Mouse (Mus musculus) hindbrain, embryonic 14.5 days (tissue): ENCODE results near the gene Catsperz. TPM values are rescaled to one million over a fixed set of nuclear protein-coding genes. Genes with fewer than 3 reads are reported as not detected.

Experiments used
- ATAC-seq: fragments of 200-750 bp; cut with Nextera tagmentation; 2 replicates; pipeline ENCODE4 v1.8.0; 2017; ENCODE audit warnings: moderate number of reproducible peaks, mild to moderate bottlenecking, moderate TSS enrichment, moderate library complexity; ENCODE audit not compliant: low FRiP score
- DNase-seq: peaks from one replicate; pipeline ENCODE4 v3.0.0-alpha.2; 2015; ENCODE audit warnings: low spot score
- H3K27ac ChIP-seq: fragments of 300-500 bp; sonication (generic); 2 replicates; pipeline ENCODE4 v1.5.1; 2014; ENCODE audit warnings: mild to moderate bottlenecking, moderate library complexity
- H3K27me3 ChIP-seq: fragments of 300-500 bp; sonication (generic); 2 replicates; pipeline ENCODE4 v1.6.1; 2014; ENCODE audit warnings: mild to moderate bottlenecking, low read length, mixed read lengths; ENCODE audit not compliant: control insufficient read depth, insufficient read depth
- H3K36me3 ChIP-seq: fragments of 300-500 bp; sonication (generic); replicated peaks from 2 replicates; pipeline ENCODE4 v1.6.1; 2014; ENCODE audit not compliant: control insufficient read depth, insufficient read depth
- H3K4me1 ChIP-seq: fragments of 300-500 bp; sonication (generic); replicated peaks from 2 replicates; pipeline ENCODE4 v1.6.1; 2014; ENCODE audit warnings: antibody characterized with exemption, low read length, mixed read lengths; ENCODE audit not compliant: control insufficient read depth, insufficient read depth
- H3K4me2 ChIP-seq: fragments of 300-500 bp; sonication (generic); replicated peaks from 2 replicates; pipeline ENCODE4 v1.6.1; 2014; ENCODE audit warnings: mild to moderate bottlenecking, moderate library complexity
- H3K4me3 ChIP-seq: fragments of 300-500 bp; sonication (generic); replicated peaks from 2 replicates; pipeline ENCODE4 v1.5.1; 2014; ENCODE audit warnings: mild to moderate bottlenecking, low read length
- H3K9ac ChIP-seq: fragments of 300-500 bp; sonication (generic); 2 replicates; pipeline ENCODE4 v1.6.1; 2014
- H3K9me3 ChIP-seq: fragments of 300-500 bp; sonication (generic); 2 replicates; pipeline ENCODE4 v1.6.1; 2016; ENCODE audit warnings: low read length; ENCODE audit not compliant: control insufficient read depth
- WGBS: fragments of 180-500 bp; shearing (Covaris S2); extraction: QIAGEN DNeasy Blood & Tissue Kit; methylation state at CpG from one replicate; pipeline ENCODE4 v1.1.7; 2014; 5-methylcytosine and 5-hydroxymethylcytosine counted together
- polyA plus RNA-seq: library from polyadenylated mRNA; unstranded; fragments of >200 nt; fragmentation: Nextera tagmentation; extraction: Ambion mirVana; gene quantifications from 2 replicates; pipeline ENCODE4 v1.2.1, GENCODE M21; 2014

Gene Catsperz
- polyA plus RNA-seq, 1 experiment from 2014 or later, result 1.7 TPM

DNA sequence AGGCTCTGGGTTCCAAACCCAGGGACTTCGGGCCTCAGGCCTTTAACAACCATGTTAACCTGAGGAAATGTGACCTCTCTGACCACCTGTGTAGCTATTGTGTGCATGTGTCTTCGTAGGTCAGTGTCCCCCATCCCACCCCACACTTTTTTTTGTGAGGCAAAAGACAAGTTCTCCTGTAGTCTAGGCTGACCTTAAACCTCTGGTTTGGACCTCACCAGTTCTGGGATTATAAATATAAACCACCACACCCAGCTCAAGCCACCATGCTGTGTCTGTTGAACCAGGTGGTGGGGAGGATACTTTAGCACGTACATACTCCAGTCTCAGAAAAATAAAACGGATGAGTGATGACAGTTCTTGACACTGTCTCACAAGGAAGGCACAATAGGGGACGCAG, 24.8 kb upstream of the Catsperz start:
- peaks cover 19% of the 10 kb centered on the region for H3K4me1 ChIP-seq
- H3K36me3 ChIP-seq, result peaks cover 16% of the 10 kb centered on the region
- no peaks in the 10 kb centered on the region for H3K27me3 ChIP-seq
- 43% methylated on average over 5 of the region's 5 CpGs for WGBS
- H3K27ac ChIP-seq, result peak overlapping the region; percentile 90; the same call in 1 of the 2 replicates
- H3K9ac ChIP-seq, result peak overlapping the region; percentile 63
- H3K4me3 ChIP-seq, result peak overlapping the region; percentile 47
- DNase-seq (no peak), ATAC-seq (no peak)
- peak overlapping the region; percentile 93 for H3K4me2 ChIP-seq
- H3K9me3 ChIP-seq, result no peaks in the 10 kb centered on the region

DNA sequence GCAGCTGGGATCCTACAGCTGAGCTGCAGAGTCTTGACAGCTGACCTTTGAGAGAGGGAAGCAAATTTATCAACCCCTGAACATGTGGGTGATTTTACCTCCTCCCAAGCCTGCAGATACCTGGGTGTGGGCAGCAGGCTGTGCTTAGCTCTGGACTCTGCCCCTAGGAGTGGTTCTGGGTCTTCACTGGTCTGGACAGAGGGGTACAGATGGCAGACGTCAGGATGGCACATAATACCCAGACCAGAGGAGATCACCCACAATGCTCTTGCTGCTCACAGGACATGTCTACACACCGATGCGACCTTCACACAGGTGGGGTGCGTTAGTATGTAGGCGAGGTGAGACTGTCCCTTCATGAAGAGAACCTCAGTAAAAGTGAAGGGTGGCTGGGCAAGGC, 24.4 kb upstream of the Catsperz start:
- Histone ChIP-seq H3K9me3 (no peaks in the 10 kb centered on the region), H3K9ac (peak overlapping the region; percentile 63; the same call in 1 of the 2 replicates), H3K4me3 (no peak overlapping the region), H3K27ac (no peak overlapping the region), H3K4me1 (peaks cover 19% of the 10 kb centered on the region), H3K36me3 (peaks cover 17% of the 10 kb centered on the region), H3K4me2 (peak overlapping the region; percentile 93), H3K27me3 (no peaks in the 10 kb centered on the region)
- DNase-seq (no peak), ATAC-seq (no peak)
- WGBS, result 88% methylated on average over 5 of the region's 5 CpGs

DNA sequence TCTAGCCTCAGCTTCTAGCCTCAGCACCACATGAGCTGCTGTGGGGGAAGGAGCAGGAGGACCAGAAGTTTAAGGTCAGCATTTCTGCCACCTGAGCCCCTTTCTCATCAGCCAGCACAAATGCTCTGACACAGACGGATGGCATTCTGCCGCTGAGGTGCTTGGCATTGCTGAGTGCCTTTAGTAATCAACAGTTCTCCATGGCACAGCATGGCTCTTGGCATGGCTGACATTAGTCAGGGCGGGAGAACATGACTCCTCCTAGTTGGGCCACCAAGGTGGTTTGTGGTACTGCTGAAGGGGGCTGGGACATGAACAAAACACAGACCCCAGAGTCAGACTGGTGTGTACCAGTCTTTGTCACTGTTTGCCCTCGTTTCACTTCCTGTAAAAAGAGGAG, 23.0 kb upstream of the Catsperz start:
- Histone ChIP-seq H3K9me3 (no peaks in the 10 kb centered on the region), H3K4me1 (peaks cover 20% of the 10 kb centered on the region), H3K9ac (no peak overlapping the region), H3K4me3 (no peak overlapping the region), H3K27ac (no peak overlapping the region), H3K27me3 (no peaks in the 10 kb centered on the region), H3K36me3 (peaks cover 18% of the 10 kb centered on the region), H3K4me2 (no peak overlapping the region)
- 65% methylated on average over 4 of the region's 4 CpGs for WGBS
- ATAC-seq (no peak), DNase-seq (no peak)

DNA sequence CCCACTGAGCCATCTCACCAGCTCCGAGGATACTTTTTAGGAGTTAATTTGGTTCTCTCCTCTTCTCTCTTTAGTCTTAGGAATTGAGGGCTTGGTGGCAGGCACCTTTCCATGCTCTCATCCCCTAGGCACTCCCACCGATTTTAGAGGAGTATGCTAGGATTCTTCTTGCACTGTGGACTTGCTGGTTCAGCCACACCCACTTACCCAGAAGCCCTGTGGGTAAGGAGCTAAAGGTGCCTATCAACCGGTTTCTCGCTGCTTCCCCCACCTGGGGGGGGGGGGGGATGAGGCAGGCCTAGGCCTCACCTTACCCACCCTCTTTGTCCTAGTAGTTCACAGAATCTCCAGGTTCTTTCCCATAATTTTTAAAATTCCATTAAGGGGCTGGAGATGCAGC, 22.6 kb upstream of the Catsperz start:
- Histone ChIP-seq H3K4me3 (no peak overlapping the region), H3K27ac (no peak overlapping the region), H3K36me3 (peaks cover 18% of the 10 kb centered on the region), H3K9ac (no peak overlapping the region), H3K9me3 (no peaks in the 10 kb centered on the region), H3K4me1 (peaks cover 22% of the 10 kb centered on the region), H3K4me2 (no peak overlapping the region), H3K27me3 (no peaks in the 10 kb centered on the region)
- DNase-seq, result no peak
- 56% methylated on average over 4 of the region's 4 CpGs for WGBS
- ATAC-seq, result no peak

DNA sequence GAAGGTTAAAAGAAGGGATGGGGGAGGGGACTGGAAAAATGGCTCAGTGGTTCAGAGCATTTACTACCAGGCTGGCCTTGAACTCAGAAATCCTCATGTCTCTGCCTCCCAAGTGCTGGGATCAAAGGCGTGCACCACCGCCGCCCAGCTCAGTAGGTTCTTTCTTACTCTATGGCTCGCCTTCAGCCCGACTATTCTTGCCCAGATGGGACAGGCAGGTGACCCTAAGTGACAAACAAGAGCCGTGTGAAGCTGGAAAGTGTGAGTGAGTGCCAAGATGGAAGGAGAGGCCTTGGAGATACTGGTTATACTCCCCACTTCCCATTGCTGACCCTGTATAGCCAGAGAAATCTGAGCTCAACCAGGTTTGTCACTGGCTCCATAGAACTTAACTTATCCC, 18.5 kb upstream of the Catsperz start:
- Histone ChIP-seq H3K36me3 (peaks cover 21% of the 10 kb centered on the region), H3K4me1 (peaks cover 31% of the 10 kb centered on the region), H3K27ac (no peak overlapping the region), H3K4me2 (no peak overlapping the region), H3K27me3 (no peaks in the 10 kb centered on the region), H3K9ac (no peak overlapping the region), H3K9me3 (no peaks in the 10 kb centered on the region), H3K4me3 (no peak overlapping the region)
- no peak for DNase-seq
- 93% methylated on average over 6 of the region's 6 CpGs for WGBS
- ATAC-seq, result no peak

DNA sequence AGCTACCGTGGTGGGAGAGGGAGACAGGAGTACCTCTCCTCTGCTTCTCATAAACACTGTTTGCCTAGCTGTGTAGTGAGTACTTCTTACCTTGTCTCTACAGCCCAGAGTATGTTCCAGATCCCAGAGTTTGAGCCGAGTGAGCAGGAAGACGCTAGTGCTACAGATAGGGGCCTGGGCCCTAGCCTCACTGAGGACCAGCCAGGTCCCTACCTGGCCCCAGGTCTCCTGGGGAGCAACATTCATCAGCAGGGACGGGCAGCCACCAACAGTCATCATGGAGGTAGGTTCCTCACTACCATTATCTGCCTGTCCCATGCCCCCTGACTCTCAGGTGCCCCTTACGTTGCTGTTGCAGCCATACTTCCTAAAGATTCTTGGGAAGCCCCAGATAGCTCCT, 17.6 kb upstream of the Catsperz start:
- ATAC-seq (no peak), DNase-seq (no peak)
- no peaks in the 10 kb centered on the region for H3K27me3 ChIP-seq
- H3K4me3 ChIP-seq, result peak overlapping the region; percentile 58
- H3K4me2 ChIP-seq, result peak overlapping the region; percentile 100
- H3K4me1 ChIP-seq, result peaks cover 32% of the 10 kb centered on the region
- peaks cover 25% of the 10 kb centered on the region for H3K36me3 ChIP-seq
- H3K9me3 ChIP-seq, result no peaks in the 10 kb centered on the region
- WGBS, result 24% methylated on average over 5 of the region's 5 CpGs
- H3K27ac ChIP-seq, result peak overlapping the region; percentile 90
- peak overlapping the region; percentile 83 for H3K9ac ChIP-seq

DNA sequence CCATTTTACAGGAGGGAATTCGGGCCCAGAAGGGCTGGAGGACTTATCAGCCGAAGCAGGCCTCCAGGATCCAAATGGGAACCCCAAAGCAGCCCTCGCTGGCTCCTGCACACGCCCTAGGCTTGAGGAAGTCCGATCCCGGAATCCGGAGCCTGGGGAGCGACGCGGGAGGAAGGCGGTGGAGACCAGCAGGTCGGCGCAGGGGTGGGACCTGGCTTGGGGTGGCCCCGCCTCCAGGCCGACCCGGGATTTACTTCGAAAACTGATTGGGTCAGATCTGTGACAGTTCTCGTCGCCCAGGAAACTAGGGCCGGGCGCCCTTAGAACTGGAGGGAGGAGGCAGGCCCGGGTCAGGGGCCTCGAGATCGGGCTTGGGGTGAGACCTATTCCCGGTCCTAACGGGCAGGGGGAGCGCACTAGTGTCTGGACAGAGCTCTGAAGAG, 17.1 kb upstream of the Catsperz start, which contains the start of gene Gpr137:
TSS of gene Gpr137 (minus strand) at position 232 of the 443 bp plus-strand sequence.
- under 1% methylated on average over 27 of the region's 27 CpGs for WGBS
- Histone ChIP-seq H3K9ac (peak within 1 kb of the TSS; percentile 83), H3K27me3 (no peaks in the 10 kb centered on the region), H3K9me3 (no peaks in the 10 kb centered on the region), H3K4me3 (peak within 1 kb of the TSS; percentile 58), H3K36me3 (peaks cover 25% of the 10 kb centered on the region), H3K27ac (peak within 1 kb of the TSS; percentile 90), H3K4me2 (peak within 1 kb of the TSS; percentile 100), H3K4me1 (peaks cover 32% of the 10 kb centered on the region)
- DNase-seq (peak; percentile 82), ATAC-seq (peak; percentile 80)

DNA sequence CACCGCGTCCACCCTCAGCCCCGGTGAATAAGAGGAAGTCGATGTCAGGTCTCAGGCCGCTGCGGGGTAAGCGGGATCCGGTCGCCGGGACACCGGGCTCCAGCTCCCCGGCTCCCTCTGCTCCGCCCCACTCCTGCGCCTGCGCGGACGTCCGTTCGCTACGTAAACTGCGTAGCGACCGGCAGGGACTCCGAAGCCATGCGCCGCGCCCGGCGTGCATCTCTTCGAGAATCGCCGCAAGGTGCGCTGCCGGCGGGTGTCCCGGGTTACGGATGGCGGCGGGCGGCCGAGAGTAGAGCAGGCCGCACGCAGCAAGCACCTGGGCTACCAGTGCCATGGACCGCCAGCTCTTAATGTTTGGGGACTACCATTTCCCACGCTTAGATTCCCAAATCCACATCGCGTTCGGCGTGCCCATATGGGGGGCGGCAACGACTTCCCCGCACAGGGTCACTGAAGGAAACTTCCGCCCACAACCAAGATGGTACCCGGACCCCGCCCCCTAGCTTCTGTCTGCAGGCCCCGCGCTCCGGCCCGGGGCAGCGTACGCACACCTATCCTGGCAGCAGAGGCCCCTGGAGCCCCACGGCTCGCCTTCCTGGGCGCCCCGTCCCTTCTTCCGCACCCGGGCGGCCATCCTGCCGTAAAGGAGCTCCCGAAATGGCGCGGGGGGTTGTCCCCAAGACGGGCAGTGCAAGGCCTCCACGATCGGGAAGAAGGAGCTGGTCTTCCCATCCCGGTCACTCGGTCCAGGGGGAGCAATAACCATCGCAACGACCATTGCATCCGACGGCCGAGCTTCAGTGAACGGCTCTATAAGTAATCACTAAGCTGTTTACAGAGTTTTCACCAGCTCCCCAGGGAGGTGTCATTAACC, 16.4 kb upstream of the Catsperz start, which contains the start of gene Bad:
TSS of gene Bad (plus strand) at position 490 of the 877 bp plus-strand sequence.
- WGBS, result under 1% methylated on average over 83 of the region's 83 CpGs
- no peaks in the 10 kb centered on the region for H3K9me3 ChIP-seq
- DNase-seq (peak; percentile 99), ATAC-seq (peak; percentile 82)
- H3K36me3 ChIP-seq, result peaks cover 21% of the 10 kb centered on the region
- peak within 1 kb of the TSS; percentile 90 for H3K27ac ChIP-seq
- peak within 1 kb of the TSS; percentile 83 for H3K9ac ChIP-seq
- no peaks in the 10 kb centered on the region for H3K27me3 ChIP-seq
- peak within 1 kb of the TSS; percentile 100 for H3K4me2 ChIP-seq
- H3K4me1 ChIP-seq, result peaks cover 32% of the 10 kb centered on the region
- H3K4me3 ChIP-seq, result peak within 1 kb of the TSS; percentile 58
